Mouse (Mus musculus): ENCODE measurements around the gene Cpt1c.

Cpt1c gene

GRCm38 (mm10) chr7:44964990-44965389, 9.7 kb downstream of the Cpt1c start:
- DNase-seq (ENCODE audit: low read depth in 1 of 2, low spot score in 2 of 2), result no peak

DNA sequence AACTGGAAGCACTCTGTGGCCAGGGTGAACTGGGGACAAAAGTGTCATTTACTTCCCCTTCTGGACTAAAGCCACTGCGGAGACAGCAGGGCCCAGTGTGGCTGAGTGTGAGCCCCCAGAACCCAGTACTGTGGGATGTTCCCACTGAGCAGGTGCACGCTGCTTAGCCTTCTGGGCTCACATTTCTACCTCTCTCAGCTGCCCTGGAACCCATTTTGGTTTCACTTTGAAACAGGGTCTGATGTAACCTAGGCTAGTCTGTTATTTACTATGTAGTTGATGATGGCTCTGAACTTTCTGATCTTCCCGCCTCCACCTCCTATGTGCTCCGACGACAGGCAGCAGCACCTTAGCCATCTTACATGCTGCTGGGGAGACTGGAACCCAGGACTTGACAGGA, 11.8 kb downstream of the Cpt1c start:
- no peak for DNase-seq (ENCODE audit: low read depth in 1 of 2, low spot score in 2 of 2)

- no peak for DNase-seq (ENCODE audit: low read depth in 1 of 2, low spot score in 2 of 2)
These were observed 12.3 kb downstream of the Cpt1c start for GRCm38 (mm10) chr7:44962337-44962736.

GRCm38 (mm10) chr7:44960512-44960910, 14.1 kb downstream of the Cpt1c start:
- no peak for DNase-seq (ENCODE audit: low read depth in 1 of 2, low spot score in 2 of 2)

- DNase-seq (ENCODE audit: low read depth in 1 of 2, low spot score in 2 of 2), result no peak
These were observed 14.7 kb downstream of the Cpt1c start for GRCm38 (mm10) chr7:44959874-44960511.

- DNase-seq (ENCODE audit: low read depth in 1 of 2, low spot score in 2 of 2), result no peak
These were observed 15.4 kb downstream of the Cpt1c start for GRCm38 (mm10) chr7:44959281-44959680.

- DNase-seq (ENCODE audit: low read depth in 1 of 2, low spot score in 2 of 2), result no peak
These were observed 16.4 kb downstream of the Cpt1c start for GRCm38 (mm10) chr7:44958208-44958607.

DNA sequence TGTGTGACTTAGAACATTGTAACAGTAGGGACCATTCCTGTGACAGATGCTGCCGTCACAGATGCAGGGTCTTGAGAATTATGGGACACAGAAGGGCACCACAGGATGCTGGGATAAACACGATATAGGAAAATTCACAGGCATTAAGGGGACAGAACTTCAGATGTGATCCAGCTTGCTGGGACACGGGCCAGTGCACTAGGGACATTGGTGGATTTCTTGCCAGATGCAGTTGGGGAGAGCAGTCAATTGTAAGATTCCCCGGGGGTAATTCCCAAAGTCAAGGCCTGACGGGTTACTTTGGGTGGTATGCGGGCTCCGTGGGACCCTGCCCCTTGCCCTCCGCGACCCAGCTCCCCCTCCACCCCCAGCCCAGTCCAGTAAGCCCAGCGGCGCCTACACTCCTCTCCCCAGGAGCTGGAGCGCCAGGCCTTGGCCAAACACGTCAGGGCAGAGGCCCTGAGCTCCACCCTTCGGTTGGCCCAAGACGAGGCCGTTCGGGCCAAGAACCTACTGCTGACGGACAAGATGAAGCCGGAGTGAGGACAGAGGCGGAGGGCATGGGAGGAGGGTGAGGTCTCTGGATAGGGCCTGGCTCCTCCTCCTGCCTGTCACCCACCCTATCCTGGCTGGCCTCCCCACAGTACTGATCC, 17.3 kb downstream of the Cpt1c start:
- DNase-seq (ENCODE audit: low read depth in 1 of 2, low spot score in 2 of 2), result no peak

- no peak for DNase-seq (ENCODE audit: low read depth in 1 of 2, low spot score in 2 of 2)
These were observed 18.4 kb downstream of the Cpt1c start for GRCm38 (mm10) chr7:44956266-44956665.

DNA sequence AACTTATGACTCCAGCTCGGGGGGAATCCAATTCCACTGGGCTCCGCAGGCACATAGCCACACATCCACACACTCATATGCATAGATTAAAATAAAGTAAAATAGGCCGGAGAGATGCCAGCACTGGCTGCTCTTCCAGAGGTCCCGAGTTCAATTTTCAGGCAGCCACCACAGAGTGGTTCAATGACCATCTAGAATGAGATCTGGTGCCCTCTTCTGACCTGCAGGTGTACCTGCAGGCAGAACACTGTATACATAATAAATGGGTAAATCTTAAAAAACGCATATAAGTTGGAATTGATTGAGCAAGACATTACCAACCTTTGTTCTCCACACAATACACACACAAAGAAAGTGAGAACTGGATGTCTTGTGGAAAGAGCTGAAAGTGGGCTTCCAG, 19.0 kb downstream of the Cpt1c start:
- no peak for DNase-seq (ENCODE audit: low read depth in 1 of 2, low spot score in 2 of 2)

GRCm38 (mm10) chr7:44954091-44954885, 20.4 kb downstream of the Cpt1c start:
- DNase-seq (ENCODE audit: low read depth in 1 of 2, low spot score in 2 of 2), result no peak

GRCm38 (mm10) chr7:44953561-44953960, 21.1 kb downstream of the Cpt1c start:
- DNase-seq (ENCODE audit: low read depth in 1 of 2, low spot score in 2 of 2), result no peak

GRCm38 (mm10) chr7:44952611-44953306, 21.9 kb downstream of the Cpt1c start:
- peak; percentile 63 to 65 for DNase-seq (ENCODE audit: low read depth in 1 of 2, low spot score in 2 of 2)

DNA sequence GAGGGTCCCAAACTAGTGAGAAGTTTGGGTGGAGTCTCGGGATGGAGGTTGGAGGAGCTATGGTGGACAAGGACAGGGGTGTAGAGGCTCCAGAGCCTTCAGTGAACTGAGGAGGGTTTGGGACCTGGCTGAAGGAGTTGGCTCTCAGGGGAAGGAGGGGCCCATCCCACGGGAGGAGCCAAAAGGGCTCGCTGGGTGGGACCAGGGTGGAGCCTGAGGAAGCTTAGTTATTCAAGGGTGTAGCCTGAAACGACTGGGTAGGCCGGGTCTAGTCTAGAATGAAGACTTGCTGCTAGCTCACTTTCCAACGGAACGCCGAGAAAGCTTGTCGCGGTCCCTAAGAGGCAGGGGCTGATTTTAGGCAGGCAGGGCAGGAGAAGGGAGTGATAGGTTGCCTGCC, 22.7 kb downstream of the Cpt1c start:
- no peak for DNase-seq (ENCODE audit: low read depth in 1 of 2, low spot score in 2 of 2)

- no peak for DNase-seq (ENCODE audit: low read depth in 1 of 2, low spot score in 2 of 2)
These were observed 24.7 kb downstream of the Cpt1c start for GRCm38 (mm10) chr7:44949922-44950321.

DNA sequence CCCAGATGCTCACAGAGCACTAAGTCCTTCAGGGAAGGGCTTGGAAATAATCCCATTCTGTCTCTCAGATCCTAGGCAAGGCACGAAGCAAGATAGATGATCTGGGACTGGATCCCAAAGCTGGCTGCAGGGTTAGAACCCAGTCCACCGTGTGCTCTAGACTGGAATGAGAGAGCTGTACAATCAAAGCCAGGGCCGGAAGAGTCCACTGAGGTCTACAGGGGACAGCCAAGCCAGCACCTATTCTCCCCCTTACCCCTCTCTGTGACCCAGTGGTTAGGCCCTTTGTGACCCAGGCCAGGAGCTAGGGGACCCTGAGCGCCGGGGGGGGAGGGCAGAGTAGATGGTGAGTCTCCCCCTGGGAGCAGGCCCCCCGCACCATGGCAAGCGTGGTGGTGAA, 31.7 kb downstream of the Cpt1c start, which contains the start of gene Tsks:
Tsks (plus strand) TSS at position 301 of the 400 bp plus-strand sequence.
- DNase-seq (ENCODE audit: low read depth in 1 of 2, low spot score in 2 of 2), result no peak

- no peak for DNase-seq (ENCODE audit: low read depth in 1 of 2, low spot score in 2 of 2)
These were observed 36.0 kb downstream of the Cpt1c start for GRCm38 (mm10) chr7:44938680-44939079.

DNA sequence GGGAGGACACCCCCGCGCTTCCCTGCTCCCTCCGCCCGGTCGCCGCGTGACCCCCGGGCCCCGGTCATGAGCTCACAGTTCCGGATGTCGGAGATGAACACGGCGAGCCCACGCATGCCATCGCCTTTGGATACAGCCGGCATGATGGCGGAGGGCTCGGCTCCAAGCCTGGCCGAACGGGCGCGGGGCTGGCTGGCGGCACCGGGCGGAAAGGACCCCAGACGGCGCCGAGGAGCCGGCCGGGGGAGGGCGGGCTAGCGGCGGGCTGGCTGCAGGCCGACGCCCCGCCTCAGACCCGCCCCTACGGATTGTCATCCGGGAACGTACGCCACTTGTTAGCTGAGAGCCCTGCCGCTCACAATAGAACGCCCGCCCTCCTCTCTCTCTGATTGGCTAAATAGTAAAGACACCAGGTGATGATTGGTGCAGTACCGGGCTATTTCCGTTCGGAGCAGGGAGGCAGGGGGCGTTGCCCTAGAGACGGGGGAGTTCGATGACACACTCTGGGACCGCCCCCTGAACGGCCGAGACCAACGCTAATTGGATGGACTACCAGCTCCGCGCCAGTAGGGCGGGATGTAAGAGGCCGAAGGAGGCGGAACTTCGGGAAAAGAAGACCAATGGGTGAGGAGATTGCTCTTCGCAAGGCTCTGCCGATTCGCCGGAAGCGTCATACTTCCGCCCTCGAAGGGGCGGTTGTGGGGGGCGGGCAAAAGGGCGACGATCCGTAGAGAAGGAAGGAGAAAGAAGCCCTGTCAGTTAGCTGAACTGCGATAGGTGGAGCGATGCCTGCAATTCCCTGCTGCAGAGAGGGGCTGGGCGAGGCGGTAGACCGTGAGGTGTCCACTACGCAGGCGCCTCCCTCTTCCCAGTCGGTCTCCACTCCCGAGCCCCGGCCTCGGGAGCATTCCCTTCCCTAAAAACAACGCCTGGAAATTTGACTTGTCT, 45.2 kb downstream of the Cpt1c start, which contains the start of gene Ap2a1:
Ap2a1 (minus strand) TSS at position 293 of the 948 bp plus-strand sequence.
- DNase-seq (ENCODE audit: low read depth in 1 of 2, low spot score in 2 of 2), result peak; percentile 99 to 100

- no peak for DNase-seq (ENCODE audit: low read depth in 1 of 2, low spot score in 2 of 2)
These were observed 46.1 kb downstream of the Cpt1c start for GRCm38 (mm10) chr7:44928570-44928969.

DNA sequence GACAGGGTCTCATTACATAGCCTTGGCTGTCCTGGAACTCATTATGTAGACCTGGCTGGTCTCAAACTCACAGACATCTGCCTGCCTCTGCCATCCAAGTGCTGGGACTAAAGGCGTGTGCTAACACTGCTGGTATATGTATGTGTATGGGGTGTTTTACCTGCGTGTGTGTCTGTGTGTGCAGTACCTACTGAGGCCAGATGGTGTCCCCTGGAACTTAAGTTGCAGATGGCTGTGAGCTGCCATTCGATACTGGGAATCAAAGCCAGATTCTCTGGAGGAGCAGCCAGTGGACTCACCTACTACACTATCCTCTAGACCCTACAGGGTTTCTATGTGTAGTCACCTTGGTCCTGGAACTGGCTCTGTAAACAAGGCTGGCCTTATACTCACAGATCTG, 49.2 kb downstream of the Cpt1c start:
- no peak for DNase-seq (ENCODE audit: low read depth in 1 of 2, low spot score in 2 of 2)

All from monocyte, adult 2 months (primary cell).